Mouse (Mus musculus): ENCODE results near the gene Foxn3.

Gene Foxn3

DNA sequence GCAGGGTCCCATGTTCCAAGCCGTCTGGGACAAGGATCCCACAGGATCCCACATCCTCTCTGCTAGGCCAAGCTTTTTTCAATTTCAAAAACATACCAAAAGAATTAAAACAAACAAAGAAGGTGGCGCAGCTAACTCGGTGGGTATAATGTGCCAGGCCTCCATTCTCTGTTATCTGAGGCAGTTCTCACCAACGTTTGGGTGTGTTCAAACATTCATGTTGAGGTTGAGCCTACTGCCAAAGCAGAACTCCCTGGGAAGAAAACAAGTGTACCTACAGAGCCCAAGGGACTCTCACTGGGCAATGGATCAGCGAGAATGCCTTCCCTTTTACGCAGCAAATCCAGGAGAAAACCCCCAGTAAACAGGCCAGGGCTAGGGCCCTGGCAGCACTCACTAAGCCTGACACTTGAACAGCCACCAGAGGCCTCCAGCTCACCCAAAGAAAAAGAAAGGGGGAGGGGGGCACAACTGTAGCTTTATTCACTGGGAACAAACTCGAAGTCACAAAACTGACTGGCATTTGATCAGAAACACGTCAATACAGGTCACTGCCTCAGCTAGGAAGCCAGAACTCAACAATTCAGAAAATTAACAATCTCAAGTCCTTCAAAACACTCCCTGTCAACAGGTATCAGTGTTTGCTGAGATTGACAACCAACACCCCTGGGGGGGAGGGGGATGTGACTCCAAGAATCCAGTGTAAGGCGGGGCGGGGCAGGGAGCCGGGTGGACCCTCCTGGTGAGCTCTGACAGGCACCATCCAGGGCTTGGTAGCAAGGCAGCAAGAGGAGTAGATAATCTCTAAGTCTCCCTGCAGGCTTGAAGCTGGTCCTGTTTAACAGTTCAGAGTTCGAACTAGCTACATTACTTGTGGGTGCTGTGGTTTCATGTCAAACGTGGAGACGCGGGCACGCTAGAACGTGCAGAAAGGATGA is 177.2 kb downstream of the Foxn3 start:
- DNase-seq (ENCODE audit: low spot score) = no peak

DNA sequence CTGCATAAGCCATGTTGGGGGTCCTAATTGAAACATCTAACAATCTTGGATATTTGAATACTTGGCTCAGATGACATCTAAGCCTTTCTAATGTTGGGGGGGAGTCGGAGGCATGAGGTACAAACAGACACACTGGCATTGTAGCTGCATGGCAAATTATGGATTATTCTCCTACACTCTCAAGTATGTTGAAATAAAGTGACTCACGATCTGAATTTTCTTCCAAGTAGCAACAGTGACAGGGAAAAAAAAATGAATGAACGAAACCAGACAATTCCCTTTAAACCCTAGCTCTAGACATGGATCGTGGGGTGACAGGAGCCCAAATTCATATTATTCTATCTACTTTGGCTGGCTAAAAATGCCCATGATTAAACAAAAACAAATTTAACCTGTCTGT is 178.3 kb downstream of the Foxn3 start:
- DNase-seq (ENCODE audit: low spot score) = no peak

DNA sequence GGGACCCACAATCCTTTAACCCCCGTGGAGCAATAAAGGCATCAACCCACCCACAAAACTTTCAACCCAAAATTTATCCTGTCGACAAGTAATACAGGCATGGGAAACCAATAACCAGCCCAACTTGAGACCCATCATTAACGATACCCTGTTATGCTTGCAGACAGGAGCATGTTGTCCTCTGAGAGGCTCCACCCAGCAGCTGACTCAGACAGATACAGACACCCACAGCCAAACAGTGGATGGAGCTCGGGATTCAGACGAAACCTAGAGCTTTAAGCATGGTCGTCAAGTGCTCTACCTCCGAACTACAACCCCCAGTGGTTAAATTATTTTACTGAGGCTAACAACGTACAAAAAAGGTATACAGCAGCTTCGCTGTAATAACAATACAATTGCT is 182.1 kb downstream of the Foxn3 start:
- no peak for DNase-seq (ENCODE audit: low spot score)

DNA sequence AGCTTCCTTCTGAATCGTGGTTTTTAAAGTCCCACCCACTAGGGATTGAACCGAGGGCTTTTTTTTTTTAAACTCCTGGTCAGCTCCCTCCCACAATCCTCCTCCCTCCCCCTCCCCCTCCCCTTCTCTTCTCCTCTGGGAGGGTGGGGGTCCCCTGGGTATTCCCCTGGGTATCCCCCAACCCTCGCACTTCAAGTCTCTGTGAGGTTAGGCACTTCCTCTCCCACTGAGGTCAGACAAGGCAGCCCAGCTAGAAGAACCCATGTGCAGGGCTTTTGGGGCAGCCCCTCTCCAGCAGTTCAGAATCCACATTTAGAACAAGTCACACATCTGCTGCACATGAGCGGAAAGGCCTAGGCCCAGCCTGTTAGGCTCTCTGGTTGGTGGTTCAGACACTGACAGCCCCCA is 182.5 kb downstream of the Foxn3 start:
- no peak for DNase-seq (ENCODE audit: low spot score)

DNA sequence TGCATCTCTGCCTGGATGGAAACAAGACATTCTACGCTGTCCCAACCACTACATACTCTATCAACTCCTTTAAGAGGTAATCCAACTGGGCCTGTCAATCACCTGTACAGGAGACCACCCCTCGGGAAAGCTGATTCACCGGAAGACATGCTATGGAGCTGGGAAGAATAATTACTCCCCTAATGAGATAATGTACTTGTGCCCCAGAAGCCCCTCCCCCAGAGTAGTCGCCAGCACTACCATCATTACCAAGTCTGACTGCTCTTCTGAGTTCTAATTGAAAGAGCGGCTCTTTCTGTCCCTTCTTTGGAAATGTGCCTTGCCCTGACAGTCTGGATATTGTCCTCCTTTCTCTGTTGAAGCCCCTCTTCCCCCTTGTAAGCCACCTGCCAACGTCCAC is 183.3 kb downstream of the Foxn3 start:
- DNase-seq (ENCODE audit: low spot score) = no peak

DNA sequence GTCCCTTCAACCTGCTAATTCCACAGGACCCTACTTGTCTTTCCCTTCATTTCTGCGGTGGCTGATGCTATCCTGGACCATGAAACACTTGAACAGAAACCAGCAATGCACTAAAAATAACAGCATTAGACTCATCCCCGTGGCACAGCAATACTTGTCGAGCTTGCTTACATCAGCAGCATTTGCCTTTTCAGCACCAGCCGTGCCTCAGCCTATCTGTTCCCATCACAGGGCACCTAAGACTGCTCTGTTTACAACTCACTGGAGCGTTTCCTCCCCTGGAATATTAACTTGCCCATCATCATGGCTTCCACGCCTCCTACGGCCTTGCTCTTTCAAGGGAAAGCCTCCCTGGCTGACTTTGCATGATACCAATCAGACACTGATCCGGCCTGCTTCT is 185.1 kb downstream of the Foxn3 start:
- DNase-seq (ENCODE audit: low spot score) = no peak

DNA sequence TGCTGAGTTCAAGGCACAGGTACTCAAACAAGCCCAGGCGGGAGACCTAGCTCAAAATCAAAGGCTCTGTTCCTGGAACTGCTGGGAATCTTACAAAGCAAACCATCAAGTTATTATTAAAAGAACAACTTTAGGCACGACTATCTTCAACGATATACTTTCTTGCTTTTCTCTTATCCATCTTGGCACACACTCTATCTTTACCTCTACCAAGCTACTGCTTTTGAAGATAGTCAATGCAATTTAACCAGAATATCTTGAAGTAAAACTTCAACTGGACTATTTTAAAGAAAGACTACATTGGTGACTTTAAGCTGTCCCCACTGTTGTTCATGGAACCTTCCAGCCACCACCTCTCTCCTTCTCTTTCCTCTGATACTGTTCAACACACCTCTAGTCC is 185.7 kb downstream of the Foxn3 start:
- DNase-seq (ENCODE audit: low spot score) = no peak

DNA sequence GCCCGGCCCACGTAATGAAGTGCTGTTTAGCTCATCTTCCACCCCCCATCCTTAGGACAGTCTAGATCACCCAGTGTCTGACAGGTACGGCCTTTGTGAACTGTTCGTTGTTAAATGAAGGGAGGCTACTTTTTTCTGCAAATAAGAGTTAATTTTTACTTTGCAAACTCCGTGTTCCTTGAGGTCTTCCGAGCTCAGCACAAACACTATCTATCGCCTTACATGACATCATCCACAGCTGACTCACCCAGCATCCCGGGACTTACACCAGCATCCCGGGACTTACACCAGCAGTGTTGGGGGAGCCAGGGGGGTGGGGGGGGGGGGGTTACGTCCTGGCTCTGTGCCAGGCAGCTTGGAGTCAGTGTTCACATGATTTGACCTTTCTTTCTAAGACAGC is 186.3 kb downstream of the Foxn3 start:
- no peak for DNase-seq (ENCODE audit: low spot score)

DNA sequence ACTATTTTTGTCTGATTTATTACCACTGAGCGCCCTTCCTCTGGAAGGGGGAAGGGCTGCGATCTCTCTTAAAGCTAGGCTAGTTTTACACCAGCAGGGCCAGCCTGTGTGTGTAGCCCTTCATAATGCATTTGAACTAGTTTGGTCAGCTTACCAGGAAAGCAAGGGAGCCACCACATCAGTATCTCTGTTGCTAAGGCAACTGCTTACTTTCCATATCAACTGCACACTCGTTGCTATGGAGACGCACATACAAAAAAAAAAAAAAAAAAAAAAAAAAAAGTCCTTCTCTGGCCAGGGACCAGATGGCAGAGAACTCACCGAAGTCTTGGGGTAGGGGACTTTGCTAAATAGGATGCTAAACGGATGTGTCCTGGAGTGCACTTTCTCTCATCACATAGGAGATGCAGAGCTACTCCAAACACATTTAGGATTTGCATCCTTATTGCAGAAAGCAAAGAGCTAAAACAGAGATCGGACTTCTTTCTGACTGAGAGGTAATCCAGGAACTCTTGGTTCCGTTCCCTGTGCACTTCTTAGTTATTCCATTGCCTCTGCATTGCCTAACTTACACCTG is 187.4 kb downstream of the Foxn3 start:
- DNase-seq (ENCODE audit: low spot score) = peak; percentile 41

DNA sequence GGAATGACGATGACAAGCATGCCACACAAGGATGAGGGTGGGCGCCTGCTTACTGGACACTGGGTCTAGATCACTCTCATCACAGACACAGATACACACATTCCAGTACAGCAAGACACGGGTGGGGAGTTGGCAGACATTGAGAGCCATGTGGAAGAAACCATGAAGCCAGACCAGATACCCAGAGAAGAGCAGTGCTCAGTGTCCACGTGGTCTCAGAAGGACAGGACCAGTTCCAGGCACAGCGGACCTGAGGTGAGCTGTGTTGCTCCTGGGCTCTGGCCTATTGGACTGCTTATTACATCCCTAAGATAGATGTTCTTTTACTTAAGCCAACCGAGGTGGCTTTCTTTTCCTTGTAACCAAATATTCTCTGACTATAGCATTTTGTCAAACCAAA is 188.0 kb downstream of the Foxn3 start:
- DNase-seq (ENCODE audit: low spot score) = no peak

DNA sequence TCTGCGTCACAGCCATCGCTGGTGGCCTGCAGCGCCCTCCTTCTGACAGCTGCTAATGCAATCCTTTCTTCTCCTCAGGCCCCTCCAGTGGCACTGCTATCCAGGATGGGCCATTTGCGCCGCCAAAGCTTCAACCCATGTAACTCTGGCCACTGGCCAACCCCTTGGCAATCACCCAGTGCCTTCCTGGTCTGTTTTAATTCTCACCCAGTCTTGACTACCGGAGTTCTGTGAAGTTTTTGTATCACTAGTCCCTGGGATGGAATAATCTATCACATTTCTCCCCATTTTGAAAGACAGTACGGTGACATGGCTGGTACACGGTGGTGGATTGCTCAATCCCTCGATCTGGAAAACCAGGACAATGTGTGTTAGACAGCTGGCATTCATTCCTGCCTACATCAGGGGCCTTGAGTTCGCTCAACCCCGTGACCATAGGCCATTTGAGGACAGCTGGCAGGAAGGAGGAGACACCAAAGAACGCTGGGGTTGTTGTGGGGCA is 189.2 kb downstream of the Foxn3 start:
- DNase-seq (ENCODE audit: low spot score) = no peak

DNA sequence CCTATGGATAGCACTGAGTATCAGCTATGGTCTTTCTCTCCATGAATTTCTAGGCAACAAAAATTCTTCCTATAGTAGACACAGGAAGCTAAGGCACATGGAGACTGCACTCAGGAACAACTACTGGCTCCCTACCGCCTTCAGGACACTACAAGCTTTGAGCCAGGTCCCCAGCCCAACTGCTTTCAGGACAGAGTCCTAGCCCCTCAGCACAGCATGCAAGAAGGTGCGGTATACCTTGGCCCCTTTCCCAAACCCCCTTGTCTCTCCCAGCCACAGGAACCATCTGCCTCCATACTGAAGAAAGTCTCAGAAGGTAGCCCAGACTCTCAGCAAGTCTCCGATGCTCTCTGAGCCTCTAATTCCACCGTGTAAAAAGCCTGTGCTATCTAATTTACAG is 189.8 kb downstream of the Foxn3 start:
- no peak for DNase-seq (ENCODE audit: low spot score)

DNA sequence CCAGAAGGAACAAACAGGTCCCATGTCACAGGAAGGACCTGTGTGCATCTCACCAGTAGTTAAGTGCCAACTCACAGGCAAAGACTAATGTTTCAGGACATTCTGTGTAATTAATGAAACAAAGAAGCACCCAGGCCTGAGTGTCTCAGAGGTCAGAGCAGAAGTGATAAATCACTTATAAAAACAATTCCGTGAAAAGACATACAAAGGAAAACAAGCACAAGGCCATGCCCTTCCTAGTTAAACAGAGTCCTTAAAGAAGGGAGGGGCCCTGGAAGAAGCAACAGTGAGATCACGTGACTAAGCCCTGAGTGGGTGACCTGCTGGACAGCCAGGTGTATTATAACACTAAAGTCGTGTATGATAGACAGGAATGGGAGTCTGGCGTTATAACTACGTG is 191.9 kb downstream of the Foxn3 start:
- no peak for DNase-seq (ENCODE audit: low spot score)

DNA sequence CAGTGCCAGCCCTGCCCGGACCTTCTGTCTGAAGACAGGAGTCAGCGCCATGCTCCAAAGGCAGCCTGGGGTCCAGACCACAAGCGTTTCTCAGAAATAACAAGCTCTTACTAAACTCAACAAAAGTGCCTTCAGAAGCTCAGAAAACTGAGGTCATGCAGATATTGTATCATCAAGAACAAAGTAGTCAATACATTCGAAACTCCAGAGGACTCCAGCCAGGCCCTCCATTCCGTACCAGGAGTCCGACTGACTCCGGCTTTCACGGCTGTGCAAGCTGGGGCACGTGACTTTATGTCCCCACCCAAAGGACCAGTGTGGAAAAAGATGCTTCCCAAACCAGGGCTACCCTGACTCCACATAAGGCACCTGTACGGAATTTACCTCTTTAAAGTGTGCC is 195.1 kb downstream of the Foxn3 start:
- no peak for DNase-seq (ENCODE audit: low spot score)

DNA sequence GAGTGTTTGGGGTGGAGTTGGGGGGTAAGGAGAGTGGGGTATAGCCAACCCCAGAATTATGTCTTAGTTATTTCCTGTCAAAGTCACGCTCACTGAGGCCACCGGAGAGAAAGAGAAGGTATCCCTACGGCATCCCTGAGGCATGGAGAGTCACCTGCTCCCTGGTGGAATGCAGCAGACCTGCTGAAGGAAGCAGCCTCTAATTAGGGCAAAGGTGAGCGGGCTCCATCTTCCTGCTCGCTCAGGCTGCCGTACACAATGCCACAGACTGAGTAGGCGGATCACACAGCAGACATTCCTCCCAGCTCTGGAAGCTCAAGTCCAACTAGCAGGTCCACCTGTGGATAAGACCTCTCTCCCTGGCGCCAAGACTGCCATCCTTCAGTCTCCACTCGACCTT is 197.4 kb downstream of the Foxn3 start:
- DNase-seq (ENCODE audit: low spot score) = no peak

DNA sequence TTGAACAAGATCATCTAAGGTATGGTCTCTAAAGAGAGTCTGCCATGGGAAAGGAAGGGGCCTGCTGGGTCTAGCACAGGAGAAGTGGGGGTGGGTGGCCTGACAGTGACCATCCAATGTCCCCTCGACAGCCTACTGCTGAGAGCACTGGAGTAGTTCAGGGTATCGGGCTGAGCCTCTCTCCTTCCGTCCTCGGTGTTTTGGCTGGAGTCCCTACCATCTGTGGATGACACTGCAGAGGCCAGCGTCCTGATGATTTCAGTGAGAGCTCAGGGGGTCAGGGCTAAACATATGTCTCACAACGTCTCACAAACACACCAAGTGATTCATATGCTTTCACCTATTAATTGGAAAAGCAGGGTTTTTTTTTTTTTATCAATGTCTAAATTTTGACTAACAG is 199.2 kb downstream of the Foxn3 start:
- DNase-seq (ENCODE audit: low spot score) = no peak

DNA sequence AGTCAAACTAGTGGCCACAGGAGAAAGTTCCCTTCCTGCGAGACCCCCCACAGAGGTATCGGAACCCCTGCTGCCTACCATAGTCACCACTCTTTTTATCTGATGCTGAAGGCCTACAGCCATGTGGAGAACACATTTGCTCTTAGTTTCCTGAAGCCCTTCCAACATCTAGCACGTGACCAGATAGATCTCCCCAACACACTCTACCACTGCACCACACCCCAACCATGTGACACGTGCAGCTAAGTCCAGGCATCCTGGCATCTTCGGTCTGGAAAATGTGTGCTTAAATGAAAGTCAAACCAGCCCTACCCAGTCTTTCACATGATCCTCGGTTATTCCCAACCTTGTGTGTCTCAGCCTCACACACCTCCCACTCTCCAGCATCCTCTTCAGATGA is 200.4 kb downstream of the Foxn3 start:
- DNase-seq (ENCODE audit: low spot score) = no peak

DNA sequence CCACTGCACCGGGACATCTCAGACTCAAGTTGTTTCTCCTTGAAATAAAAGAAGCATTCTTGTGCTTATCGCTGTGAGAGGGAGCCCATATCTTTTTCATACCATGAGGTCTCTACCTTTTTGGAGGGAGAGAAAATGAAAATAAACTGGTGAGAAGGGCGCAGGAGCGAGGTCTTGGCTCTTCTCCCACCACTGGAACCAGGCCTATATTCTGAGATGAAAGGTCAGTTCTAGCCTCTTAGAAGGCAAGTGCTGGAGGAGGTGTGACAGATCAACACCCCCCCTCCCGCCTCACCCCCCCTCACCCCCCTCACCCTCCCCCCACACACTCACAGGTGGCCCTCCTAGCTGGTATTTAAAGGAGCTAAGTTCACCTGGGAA is 201.6 kb downstream of the Foxn3 start:
- no peak for DNase-seq (ENCODE audit: low spot score)

DNA sequence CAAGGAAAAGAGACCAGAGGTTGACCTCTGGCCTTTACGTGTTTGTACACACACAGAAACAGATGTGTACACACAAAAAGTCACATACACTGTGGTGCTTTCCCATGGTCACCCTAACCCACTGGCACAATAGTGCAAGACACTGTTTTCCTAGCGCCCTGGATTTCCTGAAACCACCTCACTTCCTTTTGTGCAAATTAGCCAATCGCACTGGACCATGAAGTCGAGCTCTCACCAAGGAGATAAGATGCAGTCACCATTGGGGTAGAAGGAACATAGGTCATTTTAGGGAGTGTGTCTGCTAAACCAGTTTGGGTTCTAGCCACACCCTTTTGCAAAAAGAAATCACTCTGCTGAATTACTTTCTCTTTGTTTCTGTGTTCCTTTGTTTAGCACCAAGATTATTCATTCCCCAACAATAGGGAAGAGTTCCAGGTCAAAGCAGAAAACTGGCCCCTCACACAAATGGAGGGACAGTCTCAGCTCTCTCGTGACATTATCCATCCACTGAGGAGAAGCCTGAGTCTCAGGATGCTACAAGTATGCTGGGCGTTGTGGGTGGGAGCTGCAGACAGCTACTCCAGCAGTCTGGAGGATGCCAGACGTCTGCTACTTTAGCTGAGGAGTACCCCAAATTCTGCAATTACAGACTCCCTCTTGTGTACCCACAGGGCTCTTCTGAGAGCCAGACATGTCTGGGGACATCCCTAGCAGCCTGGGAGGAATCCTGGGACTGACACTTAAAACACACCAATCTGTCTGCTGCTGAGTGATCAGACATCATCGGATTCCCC is 202.2 kb downstream of the Foxn3 start:
- no peak for DNase-seq (ENCODE audit: low spot score)

DNA sequence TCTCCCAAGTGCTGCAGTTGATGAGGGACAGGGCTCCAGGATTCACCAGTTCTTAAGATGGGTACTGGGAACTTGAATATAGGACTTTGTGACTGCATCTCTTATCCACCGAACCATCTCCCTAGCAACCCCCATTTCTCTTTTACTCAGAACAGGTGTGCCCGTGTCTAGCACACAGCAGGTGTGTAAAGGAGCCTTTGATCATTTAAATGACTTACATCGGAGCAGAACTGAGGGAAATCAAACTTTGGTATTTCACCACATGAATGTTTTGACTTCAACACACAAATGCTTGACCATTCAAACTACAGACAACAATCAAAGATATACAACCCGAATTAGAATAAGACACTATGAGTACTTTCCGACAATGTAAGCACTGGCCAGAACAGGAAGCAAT is 204.7 kb downstream of the Foxn3 start:
- no peak for DNase-seq (ENCODE audit: low spot score)

DNA sequence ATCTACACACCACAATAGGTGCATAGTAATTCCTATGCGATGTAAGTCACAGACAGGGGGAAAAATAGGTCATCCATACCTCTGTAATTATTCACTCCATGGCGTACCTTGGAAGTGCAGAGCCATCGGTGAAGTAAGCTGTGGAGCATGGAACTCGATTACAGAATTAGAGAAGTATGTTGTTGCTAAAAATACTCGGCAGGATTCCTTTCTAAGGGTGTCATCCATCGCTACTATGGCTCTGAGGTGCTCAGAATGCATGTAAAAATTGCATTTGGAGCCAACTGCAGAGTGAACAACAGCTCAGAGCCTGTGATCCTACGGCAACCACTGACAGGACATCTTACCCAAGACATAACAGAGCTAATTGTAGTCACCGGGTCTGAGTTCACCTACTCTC is 206.7 kb downstream of the Foxn3 start:
- no peak for DNase-seq (ENCODE audit: low spot score)

DNA sequence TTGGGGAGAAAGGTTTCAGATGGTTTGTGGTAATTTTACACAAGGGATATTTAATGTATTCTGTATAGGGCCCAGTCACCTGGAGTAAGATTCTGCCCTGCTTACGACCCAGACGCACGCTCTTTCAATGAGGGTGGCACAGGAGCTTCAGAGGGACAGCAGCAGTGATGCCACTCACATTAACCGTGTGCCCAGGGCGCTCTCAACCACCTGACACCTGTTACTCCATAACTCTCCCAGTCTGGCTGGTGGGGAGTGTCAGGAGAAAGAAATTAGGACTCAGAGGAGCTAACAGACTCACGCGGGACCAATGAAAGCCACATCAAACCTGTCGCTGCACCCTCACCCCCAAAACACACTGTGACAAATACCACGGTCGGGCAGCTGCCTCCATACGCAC is 209.7 kb downstream of the Foxn3 start:
- no peak for DNase-seq (ENCODE audit: low spot score)

DNA sequence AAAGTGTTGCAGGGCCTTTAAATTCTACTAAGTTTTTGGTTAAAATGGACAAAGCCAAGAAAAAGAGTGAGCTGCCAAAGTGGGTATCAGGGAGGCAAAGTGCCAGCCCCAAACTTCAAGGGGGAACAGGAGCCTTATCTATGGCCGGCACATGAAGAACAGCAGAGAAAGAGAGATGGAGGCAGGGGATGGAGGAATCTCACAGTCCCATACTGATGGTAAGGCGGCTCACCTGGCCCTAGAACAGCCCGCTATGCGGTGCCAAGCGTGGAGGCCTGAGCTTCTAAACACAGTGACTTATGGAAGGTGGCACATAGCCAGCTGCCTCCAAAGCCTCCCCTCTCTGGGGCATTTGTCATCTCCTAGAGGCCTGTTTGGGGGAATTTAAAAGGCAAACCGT is 210.8 kb downstream of the Foxn3 start:
- DNase-seq (ENCODE audit: low spot score) = no peak

Measured in embryo, embryonic 10.5 days (tissue).